Mouse (Mus musculus) colon, adult 2 months (tissue): ENCODE results near the gene Meox2. TPM values are rescaled to one million over a fixed set of nuclear protein-coding genes. Genes with fewer than 3 reads are reported as not detected.

Source experiments
- polyA plus RNA-seq: library from polyadenylated mRNA; depleted of rRNA; stranded (reverse); fragments of >200 nt; gene quantifications from 2 replicates; pipeline ENCODE4 v1.2.3, GENCODE M21; 2012; rRNA removed

Gene Meox2
- 0.72 and 1.3 TPM in 2 replicates for polyA plus RNA-seq

DNA sequence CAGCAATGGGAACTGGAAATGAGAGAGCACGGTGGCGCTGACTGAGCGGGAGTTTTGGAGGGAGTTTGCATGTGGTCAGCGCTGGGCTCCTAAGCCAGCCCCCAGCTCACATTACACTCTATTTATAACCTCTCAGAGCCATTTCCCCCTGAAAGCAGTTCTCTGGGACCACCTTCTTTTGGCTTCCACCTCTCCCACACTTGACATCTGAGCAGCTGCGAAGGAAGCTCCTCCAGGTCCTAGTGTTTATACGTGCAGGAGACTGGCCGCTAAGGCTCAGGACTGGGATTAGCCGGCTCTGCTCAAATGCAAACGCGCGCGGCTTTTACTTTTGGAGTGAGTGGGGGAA is at the start of gene Meox2:
Gene Meox2 (plus strand): TSS at position 151 of the 349 bp plus-strand sequence.

Other genes starting within 250 kb of the Meox2 start
- gene Agmo, start 133.1 kb downstream of the Meox2 start, polyA plus RNA-seq = 0.85 and 0.93 TPM in 2 replicates